Mouse (Mus musculus): Measurements from ENCODE around the gene Slc7a10. TPM values are rescaled to one million over a fixed set of nuclear protein-coding genes. Genes with fewer than 3 reads are reported as not detected.
"Not testable (repeated sequence)": the region's sequence is repeated elsewhere in the genome, so short reads cannot be mapped to it uniquely, and the experiment has no call there.

Slc7a10 gene
- polyA plus RNA-seq, 1 experiment from 2014 or later = 1.0 TPM

GRCm38 (mm10) chr7:35237935-35238334 lies 51.8 kb downstream of the Slc7a10 start:
- not testable (repeated sequence) for H3K9ac ChIP-seq (ENCODE audit: low read length); H3K27me3 ChIP-seq (ENCODE audit: control insufficient read depth, insufficient read depth, low read length); DNase-seq (ENCODE audit: low spot score); H3K4me3 ChIP-seq (ENCODE audit: low read depth, low read length); H3K4me1 ChIP-seq (replicated peaks; ENCODE audit: control insufficient read depth, insufficient read depth, low read length); ATAC-seq (replicated peaks; ENCODE audit: low FRiP score); H3K27ac ChIP-seq (ENCODE audit: low read depth, low read length); H3K9me3 ChIP-seq (ENCODE audit: control insufficient read depth, low read length); H3K4me2 ChIP-seq (ENCODE audit: low read depth, low read length, severe bottlenecking); H3K36me3 ChIP-seq (ENCODE audit: control insufficient read depth, insufficient read depth, low read length)
- WGBS = 65% methylated on average over 2 of the region's 3 CpGs

Other genes with a start within 250 kb of the Slc7a10 start
- gene Cebpg, start 129.8 kb upstream of the Slc7a10 start, polyA plus RNA-seq (2014; fragmentation: Nextera tagmentation; extraction: Ambion mirVana) = 47.5 and 53.9 TPM in 2 replicates
- gene Cebpa, start 67.1 kb upstream of the Slc7a10 start, polyA plus RNA-seq (2014; fragmentation: Nextera tagmentation; extraction: Ambion mirVana) = 0.63 and 0.73 TPM in 2 replicates
- 18.6 and 19.1 TPM in 2 replicates for gene Lrp3, start 29.1 kb downstream of the Slc7a10 start, polyA plus RNA-seq (2014; fragmentation: Nextera tagmentation; extraction: Ambion mirVana)
- 19.5 and 19.7 TPM in 2 replicates for gene Gpatch1, start 132.1 kb downstream of the Slc7a10 start, polyA plus RNA-seq (2014; fragmentation: Nextera tagmentation; extraction: Ambion mirVana)
- gene Rhpn2, start 147.8 kb downstream of the Slc7a10 start, polyA plus RNA-seq (2014; fragmentation: Nextera tagmentation; extraction: Ambion mirVana) = 1.6 and 2.9 TPM in 2 replicates
- gene Faap24, start 210.5 kb downstream of the Slc7a10 start, polyA plus RNA-seq (2014; fragmentation: Nextera tagmentation; extraction: Ambion mirVana) = 26.4 and 27.2 TPM in 2 replicates
- 58.2 and 61.7 TPM in 2 replicates for gene Cep89, start 210.7 kb downstream of the Slc7a10 start, polyA plus RNA-seq (2014; fragmentation: Nextera tagmentation; extraction: Ambion mirVana)

Measured in forebrain, embryonic 11.5 days (tissue).